Mouse (Mus musculus) frontal cortex, adult 2 months (tissue): Measurements from ENCODE around the gene Plin5. TPM values are rescaled to one million over a fixed set of nuclear protein-coding genes. Genes with fewer than 3 reads are reported as not detected.

Experiments used
- DNase-seq, 2 experiments: peaks; one replicate each; pipeline ENCODE4 v3.0.0; 2022; ENCODE audit warnings: low spot score in 1 of 2; ENCODE audit errors: extremely low spot score in 1 of 2
- polyA plus RNA-seq: library from polyadenylated mRNA; depleted of rRNA; stranded (reverse); fragments of >200 nt; gene quantifications from 2 replicates; pipeline ENCODE4 v1.2.3, GENCODE M21; 2012

The Plin5 gene
- polyA plus RNA-seq, 1 experiment: 0.38 TPM

- no peak for DNase-seq
Measured at GRCm38 (mm10) chr17:56133457-56134363, 16.3 kb upstream of the Plin5 start.

- DNase-seq: peak in 1 of 2 experiments; percentile 73
Measured at GRCm38 (mm10) chr17:56132661-56133060, 15.3 kb upstream of the Plin5 start.

GRCm38 (mm10) chr17:56131814-56132213, 14.4 kb upstream of the Plin5 start:
- peak in 1 of 2 experiments; percentile 78 for DNase-seq

GRCm38 (mm10) chr17:56131136-56131535, 13.7 kb upstream of the Plin5 start:
- no peak for DNase-seq

- DNase-seq: no peak
Measured at GRCm38 (mm10) chr17:56128246-56128645, 10.8 kb upstream of the Plin5 start.

GRCm38 (mm10) chr17:56126175-56126574, 8.8 kb upstream of the Plin5 start:
- DNase-seq: no peak

- no peak for DNase-seq
Measured at GRCm38 (mm10) chr17:56125276-56125630, 7.9 kb upstream of the Plin5 start.

- DNase-seq: peak in 1 of 2 experiments; percentile 66
Measured at GRCm38 (mm10) chr17:56124377-56125275, 7.2 kb upstream of the Plin5 start.

GRCm38 (mm10) chr17:56123681-56124340, 6.4 kb upstream of the Plin5 start:
- DNase-seq: no peak

GRCm38 (mm10) chr17:56123161-56123560, 5.8 kb upstream of the Plin5 start:
- DNase-seq: no peak

- DNase-seq: no peak
Measured at GRCm38 (mm10) chr17:56121826-56122225, 4.4 kb upstream of the Plin5 start, which contains the start of gene Lrg1. Gene Lrg1, minus strand, starts transcription at chr17:56122001.

- no peak for DNase-seq
Measured at GRCm38 (mm10) chr17:56119981-56120880, 2.8 kb upstream of the Plin5 start.

- DNase-seq: no peak
Measured at GRCm38 (mm10) chr17:56119431-56119830, 2.0 kb upstream of the Plin5 start.

GRCm38 (mm10) chr17:56116193-56116592, 1.2 kb downstream of the Plin5 start:
- DNase-seq: no peak

GRCm38 (mm10) chr17:56112743-56113142, 4.7 kb downstream of the Plin5 start:
- no peak for DNase-seq

- DNase-seq: peak in 1 of 2 experiments; percentile 83
Measured at GRCm38 (mm10) chr17:56111864-56112263, 5.5 kb downstream of the Plin5 start.

GRCm38 (mm10) chr17:56111021-56111420, 6.4 kb downstream of the Plin5 start:
- no peak for DNase-seq

- no peak for DNase-seq
Measured at GRCm38 (mm10) chr17:56110571-56110970, 6.8 kb downstream of the Plin5 start.

- no peak for DNase-seq
Measured at GRCm38 (mm10) chr17:56109219-56110051, 8.0 kb downstream of the Plin5 start, which contains the start of gene Plin4. Gene Plin4, minus strand, starts transcription at chr17:56109803.
